Mouse (Mus musculus) kidney, postnatal 4 days (tissue): ENCODE results near the gene Epb41.

ENCODE experiments used
- DNase-seq, 2 experiments: peaks; one replicate each; pipeline ENCODE4 v3.0.0; 2021; ENCODE audit warnings: mixed read lengths in 2 of 2

Epb41 gene

DNA sequence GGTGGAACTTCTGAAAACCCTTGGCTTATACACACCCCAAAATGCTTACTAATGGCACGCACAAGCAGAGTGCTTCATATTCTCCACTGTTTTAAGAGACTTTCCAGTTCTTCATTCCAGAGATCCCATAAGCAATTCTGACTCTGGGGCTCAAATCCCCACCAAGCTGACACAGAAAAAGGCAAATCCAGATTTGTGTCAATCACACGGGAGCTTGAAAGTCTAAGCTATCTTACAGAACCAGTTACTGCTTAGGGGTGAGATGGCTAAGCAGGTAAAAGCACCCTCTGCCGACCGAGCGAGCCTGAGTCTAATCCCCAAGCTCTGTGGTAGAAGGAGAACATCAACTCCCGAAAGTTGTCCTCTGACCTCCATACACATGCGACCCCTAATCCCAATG lies 76.5 kb downstream of the Epb41 start:
- DNase-seq = no peak

- no peak for DNase-seq
Observed at GRCm38 (mm10) chr4:131997476-131997875, 77.6 kb downstream of the Epb41 start.

GRCm38 (mm10) chr4:131996985-131997384 lies 78.1 kb downstream of the Epb41 start:
- DNase-seq = peak; percentile 28 to 44

DNA sequence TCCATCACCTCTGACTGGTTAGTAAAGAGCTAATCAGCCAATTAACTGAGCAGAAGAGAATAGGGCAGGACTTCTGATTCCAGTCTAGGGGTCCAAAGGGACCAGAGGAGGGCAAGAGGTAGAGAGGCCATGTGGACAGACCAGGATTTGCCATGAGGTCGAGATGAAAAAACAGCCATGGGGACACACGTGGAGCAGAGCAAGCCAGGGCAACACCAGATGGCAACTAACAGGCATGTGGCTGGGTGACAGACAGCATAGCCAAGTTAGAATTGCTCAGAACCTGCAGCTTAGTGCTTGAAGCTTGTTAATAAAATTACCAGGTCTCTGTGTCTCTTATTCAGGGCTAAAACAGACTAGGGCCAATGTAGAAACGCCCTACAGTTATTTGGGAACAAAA lies 81.3 kb downstream of the Epb41 start:
- no peak for DNase-seq

DNA sequence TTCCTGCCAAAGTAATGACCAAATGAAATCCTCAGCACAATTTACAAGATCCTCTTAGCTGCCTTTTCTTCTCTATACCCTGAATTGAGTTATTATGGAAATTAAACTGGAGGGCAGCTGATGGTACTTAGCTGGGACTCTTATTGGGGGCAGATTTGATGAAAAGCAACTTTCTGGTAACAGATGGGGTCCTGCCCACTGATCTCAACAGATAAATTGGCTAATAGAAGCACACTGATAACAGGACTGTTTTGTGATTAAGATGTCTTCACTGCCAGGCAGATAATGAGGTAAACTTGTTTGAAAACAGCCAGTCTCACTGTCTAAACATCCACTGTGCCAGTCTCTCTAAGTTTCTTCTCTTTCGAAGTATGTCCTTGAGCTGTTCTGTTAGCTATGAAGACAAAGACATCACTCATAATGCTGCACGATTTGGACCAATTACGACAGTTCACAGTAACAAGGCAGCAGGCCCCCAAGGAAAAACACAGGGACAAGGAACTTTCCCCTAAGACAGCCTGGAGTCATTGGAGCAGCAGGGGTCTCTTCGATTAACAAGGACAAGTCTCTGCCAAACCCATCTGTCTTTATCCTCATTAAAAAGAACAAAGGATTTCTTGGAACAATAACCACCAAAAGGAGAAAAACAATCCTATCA lies 92.1 kb downstream of the Epb41 start:
- DNase-seq = no peak

- no peak for DNase-seq
Observed at GRCm38 (mm10) chr4:131981755-131982154, 93.4 kb downstream of the Epb41 start.

- peak; percentile 88 for DNase-seq
Observed at GRCm38 (mm10) chr4:131977201-131977600, 97.9 kb downstream of the Epb41 start.

GRCm38 (mm10) chr4:131970244-131970853 lies 104.8 kb downstream of the Epb41 start:
- DNase-seq = peak; percentile 9 to 12

GRCm38 (mm10) chr4:131968873-131969272 lies 106.2 kb downstream of the Epb41 start:
- peak; percentile 36 to 58 for DNase-seq

GRCm38 (mm10) chr4:131957161-131957560 lies 118.0 kb downstream of the Epb41 start:
- no peak for DNase-seq

GRCm38 (mm10) chr4:131950657-131951056 lies 124.5 kb downstream of the Epb41 start:
- DNase-seq = no peak

GRCm38 (mm10) chr4:131949903-131950302 lies 125.2 kb downstream of the Epb41 start:
- no peak for DNase-seq

DNA sequence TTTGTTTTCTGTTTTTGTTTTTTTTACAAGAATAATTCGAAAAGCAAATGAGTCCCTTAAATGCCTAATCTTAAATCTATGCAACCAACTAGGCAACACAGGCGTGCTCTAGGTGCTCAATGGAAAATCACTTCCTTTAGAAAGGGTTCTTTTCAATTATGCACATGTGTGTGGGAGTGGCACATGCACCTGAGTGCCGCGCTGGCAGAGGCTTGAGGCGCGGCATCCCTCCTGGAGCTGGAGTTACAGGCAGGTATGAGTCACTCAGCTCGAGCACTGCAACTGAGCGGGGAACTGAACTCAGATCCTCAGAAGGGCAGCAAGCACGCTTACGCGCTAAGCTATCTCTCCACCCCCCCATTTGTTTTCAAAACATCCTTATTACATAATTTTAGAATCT lies 127.3 kb downstream of the Epb41 start:
- peak in 1 of 2 experiments; percentile 16 for DNase-seq

GRCm38 (mm10) chr4:131940846-131941245 lies 134.3 kb downstream of the Epb41 start:
- no peak for DNase-seq

- DNase-seq = no peak
Observed at GRCm38 (mm10) chr4:131939459-131939858, 135.7 kb downstream of the Epb41 start.

DNA sequence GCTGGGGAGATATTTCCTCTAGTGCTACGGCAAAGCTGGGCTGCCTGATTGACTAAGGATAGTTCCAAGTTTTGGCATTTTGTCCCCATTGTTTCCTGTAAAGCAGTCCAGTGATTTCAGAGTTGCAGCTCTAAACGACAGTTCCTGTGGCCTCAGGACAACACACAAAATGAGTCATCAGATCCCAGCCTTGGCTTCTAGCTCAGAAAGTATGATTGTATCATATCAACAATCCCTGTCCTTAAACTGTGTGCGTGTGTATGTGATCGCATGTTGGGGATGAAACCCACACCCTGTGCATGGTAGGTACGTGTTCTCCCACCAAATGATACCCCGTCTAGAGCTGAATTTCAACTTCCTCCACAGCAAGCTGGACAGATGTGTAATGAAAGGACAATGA lies 146.0 kb downstream of the Epb41 start:
- no peak for DNase-seq

- peak; percentile 66 to 79 for DNase-seq
Observed at GRCm38 (mm10) chr4:131924096-131924810, 150.9 kb downstream of the Epb41 start.

GRCm38 (mm10) chr4:131922404-131922803 lies 152.7 kb downstream of the Epb41 start:
- no peak for DNase-seq

GRCm38 (mm10) chr4:131921461-131922346 lies 153.4 kb downstream of the Epb41 start, which contains the start of gene Tmem200b:
Gene Tmem200b, plus strand, starts transcription at chr4:131921771.
- DNase-seq = peak; percentile 58 to 71

DNA sequence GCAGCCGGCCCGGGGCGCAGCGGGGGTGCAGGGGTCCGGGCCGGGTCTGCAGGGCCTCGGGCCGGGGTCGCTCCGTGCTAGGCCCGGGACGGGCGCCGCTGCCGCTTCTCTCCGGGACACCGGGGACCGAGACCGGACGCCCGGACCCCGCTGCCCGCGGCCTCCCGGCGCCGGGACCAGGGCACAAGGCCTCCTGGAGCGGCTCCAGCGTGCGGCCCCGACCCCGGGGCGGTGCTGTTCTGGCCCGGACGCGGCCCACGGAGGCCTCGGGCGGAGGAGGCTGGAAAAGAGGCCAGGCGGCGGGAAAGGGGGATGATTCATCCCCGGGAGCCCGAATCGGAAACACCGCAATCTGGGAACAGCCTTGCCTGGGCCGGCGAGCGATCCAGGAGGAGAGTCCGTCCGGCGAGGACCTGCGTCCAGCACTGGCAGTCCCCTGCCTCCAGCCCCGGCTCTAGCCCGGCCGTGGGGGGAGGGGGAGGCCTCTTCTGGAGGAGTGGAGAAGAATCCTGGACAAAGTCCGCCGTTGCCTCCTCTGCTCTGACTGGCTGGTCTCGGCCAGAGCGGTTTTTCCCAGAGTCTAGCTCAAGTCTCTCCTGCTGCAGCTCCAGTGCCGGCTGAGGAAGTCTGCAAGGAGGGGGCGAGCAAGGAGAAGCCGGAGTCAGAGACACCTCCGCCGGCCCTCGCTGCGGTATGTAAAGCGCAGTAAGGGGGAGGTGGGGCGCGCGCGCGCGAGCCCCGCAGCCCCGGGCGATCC lies 154.3 kb downstream of the Epb41 start:
- DNase-seq = peak; percentile 84 to 91

DNA sequence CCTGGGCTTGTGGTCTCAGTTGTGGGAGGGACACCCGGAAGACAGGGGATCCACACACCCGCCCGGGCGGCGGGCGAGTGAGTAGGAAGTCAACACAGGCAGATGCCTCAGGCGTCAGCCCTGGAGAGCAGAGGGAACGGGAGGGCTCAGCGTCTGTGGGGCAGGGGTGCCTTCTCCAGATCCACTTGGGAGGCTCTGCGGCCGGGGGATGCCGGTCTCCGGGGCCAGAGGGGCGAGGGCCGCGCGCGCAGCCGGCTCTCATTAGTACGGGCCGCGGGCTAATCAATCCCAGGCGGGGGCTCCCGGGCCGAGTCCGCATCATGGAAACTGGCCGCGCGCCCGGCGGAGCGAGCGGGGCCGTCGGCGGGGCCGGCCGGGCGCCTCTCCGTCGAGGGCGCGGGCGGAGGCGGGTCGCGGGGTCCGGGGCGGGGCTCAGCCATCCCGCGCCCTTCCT lies 155.0 kb downstream of the Epb41 start:
- peak; percentile 73 to 78 for DNase-seq
